Mouse (Mus musculus) stomach, embryonic 14.5 days (tissue): ENCODE data around the gene Pawr. TPM values are rescaled to one million over a fixed set of nuclear protein-coding genes. Genes with fewer than 3 reads are reported as not detected.

Experiments used
- ATAC-seq: fragments of 200-750 bp; cut with Nextera tagmentation; 2 replicates; pipeline ENCODE4 v1.8.0; 2017; ENCODE audit warnings: low read depth, moderate TSS enrichment; ENCODE audit not compliant: insufficient number of reproducible peaks, insufficient read depth, low FRiP score
- H3K27ac ChIP-seq: fragments of 300-500 bp; sonication (generic); 2 replicates; pipeline ENCODE4 v1.5.1; 2014; ENCODE audit warnings: mild to moderate bottlenecking, low read length, moderate library complexity, mixed read lengths
- H3K27me3 ChIP-seq: fragments of 300-500 bp; sonication (generic); 2 replicates; pipeline ENCODE4 v1.6.1; 2014; ENCODE audit warnings: low read length, control low read depth, mixed read lengths; ENCODE audit not compliant: control insufficient read depth, insufficient read depth
- H3K36me3 ChIP-seq: fragments of 300-500 bp; sonication (generic); 2 replicates; pipeline ENCODE4 v1.6.1; 2014; ENCODE audit warnings: mild to moderate bottlenecking, control low read depth, low read length, moderate library complexity, mixed read lengths; ENCODE audit not compliant: control insufficient read depth, insufficient read depth
- H3K4me1 ChIP-seq: fragments of 300-500 bp; sonication (generic); 2 replicates; pipeline ENCODE4 v1.6.1; 2014; ENCODE audit warnings: low read length, control low read depth, mixed read lengths; ENCODE audit not compliant: control insufficient read depth, insufficient read depth
- H3K4me2 ChIP-seq: fragments of 300-500 bp; sonication (generic); replicated peaks from 2 replicates; pipeline ENCODE4 v1.6.1; 2014; ENCODE audit warnings: low read depth, low read length, control low read depth
- H3K4me3 ChIP-seq: fragments of 300-500 bp; sonication (generic); 2 replicates; pipeline ENCODE4 v1.5.1; 2014; ENCODE audit warnings: low read depth, low read length, control low read depth
- H3K9ac ChIP-seq: fragments of 300-500 bp; sonication (generic); replicated peaks from 2 replicates; pipeline ENCODE4 v1.6.1; 2014; ENCODE audit warnings: low read depth, mild to moderate bottlenecking, control low read depth, low read length, moderate library complexity, mixed read lengths
- H3K9me3 ChIP-seq: fragments of 300-500 bp; sonication (generic); 2 replicates; pipeline ENCODE4 v1.6.1; 2016; ENCODE audit warnings: low read depth, low read length, control low read depth; ENCODE audit not compliant: control insufficient read depth
- WGBS: fragments of 180-500 bp; shearing (Covaris S2); extraction: QIAGEN DNeasy Blood & Tissue Kit; methylation state at CpG from one replicate; pipeline ENCODE4 v1.1.7; 2014; 5-methylcytosine and 5-hydroxymethylcytosine counted together
- polyA plus RNA-seq: library from polyadenylated mRNA; unstranded; fragments of >200 nt; fragmentation: Nextera tagmentation; extraction: Ambion mirVana; gene quantifications from 2 replicates; pipeline ENCODE4 v1.2.1, GENCODE M21; 2014

The Pawr gene
- 13.5 and 18.5 TPM in 2 replicates for polyA plus RNA-seq

DNA sequence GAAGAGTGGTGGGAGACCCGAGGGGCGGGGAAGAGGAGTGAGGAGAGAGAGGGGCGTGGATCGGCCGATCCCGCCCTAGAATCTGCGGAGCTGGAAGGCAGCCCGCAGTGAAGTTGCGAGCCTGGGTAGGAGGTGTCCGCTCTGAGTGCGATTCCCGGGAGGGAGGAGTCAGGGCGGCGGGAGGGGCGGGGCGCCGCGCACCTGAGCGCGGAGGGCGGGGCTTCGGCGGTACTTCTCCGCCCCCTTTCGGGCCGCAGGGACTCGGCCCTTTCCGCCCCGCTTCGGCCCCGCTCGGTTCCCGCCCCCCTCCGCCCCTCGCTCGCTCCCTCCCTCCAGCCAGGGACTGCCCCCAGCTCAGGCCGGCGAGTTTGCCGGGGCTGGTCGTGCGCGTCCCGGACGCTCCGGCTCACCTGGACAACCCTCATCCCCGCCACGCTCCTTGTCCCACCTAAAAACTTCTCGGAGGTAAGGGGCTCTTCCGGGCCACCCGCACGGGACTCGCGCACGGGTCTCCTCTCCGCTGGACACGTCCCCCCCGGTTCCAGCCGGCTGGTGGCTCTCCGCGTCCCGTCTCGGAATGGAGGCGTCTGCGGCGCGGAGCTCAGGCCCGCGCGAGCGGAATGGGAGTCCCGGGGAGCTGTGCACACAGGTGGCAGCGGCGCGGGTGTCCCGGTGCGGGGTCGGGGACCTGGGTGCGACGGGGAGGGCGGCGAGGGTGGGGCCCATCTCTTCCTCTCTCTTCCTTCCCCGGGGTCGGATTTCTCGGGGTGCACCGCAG, at the start of gene Pawr:
Gene Pawr (plus strand): TSS at position 338 of the 778 bp plus-strand sequence.
- ATAC-seq, result peak; percentile 94
- Histone ChIP-seq H3K4me1 (no peaks in the 10 kb centered on the region), H3K27ac (peak within 1 kb of the TSS; percentile 92), H3K9ac (peak within 1 kb of the TSS; percentile 86), H3K9me3 (no peaks in the 10 kb centered on the region), H3K4me2 (peak within 1 kb of the TSS; percentile 74), H3K27me3 (no peaks in the 10 kb centered on the region), H3K36me3 (no peaks in the 10 kb centered on the region), H3K4me3 (peak within 1 kb of the TSS; percentile 89)
- under 1% methylated on average over 77 of the region's 85 CpGs for WGBS

DNA sequence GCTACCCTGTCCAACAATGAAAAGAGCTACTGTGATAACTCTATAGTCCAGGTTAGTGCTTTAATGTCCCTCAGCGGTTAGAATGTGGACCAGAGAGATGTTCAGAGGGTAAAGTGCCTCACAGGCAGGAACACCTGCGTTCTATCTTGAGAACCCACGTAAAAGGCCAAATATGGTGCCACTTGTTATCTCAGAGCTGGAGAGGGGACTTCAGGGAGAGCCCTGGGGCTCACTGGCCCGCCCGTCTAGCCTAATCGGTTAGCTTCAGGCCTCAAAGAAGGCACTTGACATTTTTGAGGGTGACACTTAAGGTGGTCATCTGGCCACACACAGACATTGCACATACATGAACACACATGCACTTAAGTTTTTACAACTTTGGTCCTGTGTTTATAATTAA, 49.6 kb upstream of the Pawr start:
- H3K27me3 ChIP-seq, result no peaks in the 10 kb centered on the region
- H3K9me3 ChIP-seq, result no peaks in the 10 kb centered on the region
- 90% methylated on average over 6 of the region's 6 CpGs for WGBS
- H3K4me1 ChIP-seq, result no peaks in the 10 kb centered on the region
- H3K4me3 ChIP-seq, result no peak overlapping the region
- H3K36me3 ChIP-seq, result peaks cover 17% of the 10 kb centered on the region
- H3K4me2 ChIP-seq, result no peak overlapping the region
- 0 out of 2 replicates have a peak, but pooled peaks have one; percentile 39 for ATAC-seq
- no peak overlapping the region for H3K27ac ChIP-seq
- H3K9ac ChIP-seq, result no peak overlapping the region

DNA sequence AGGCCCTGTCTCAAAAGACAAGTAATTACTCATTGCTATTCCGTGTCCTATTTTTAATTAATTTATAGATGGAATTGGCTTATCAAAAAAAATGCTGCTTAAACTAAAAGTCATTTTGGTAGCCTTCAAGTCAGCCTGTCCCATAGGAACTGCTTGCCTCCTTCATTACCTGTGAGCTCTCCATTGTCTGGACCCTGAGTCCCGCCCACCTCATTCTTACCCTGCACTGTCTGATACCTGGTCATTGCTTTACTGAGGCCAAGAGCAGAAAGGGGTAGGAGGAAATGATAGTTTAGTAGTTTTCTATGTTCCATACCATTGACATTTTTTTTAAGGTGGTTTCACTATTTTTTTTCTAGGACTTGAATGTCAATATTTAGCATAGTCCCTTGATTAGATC, 48.5 kb upstream of the Pawr start:
- no peak overlapping the region for H3K27ac ChIP-seq
- no peak overlapping the region for H3K4me3 ChIP-seq
- no peaks in the 10 kb centered on the region for H3K4me1 ChIP-seq
- no peaks in the 10 kb centered on the region for H3K9me3 ChIP-seq
- WGBS, result 85% methylated on average over 2 of the region's 2 CpGs
- H3K36me3 ChIP-seq, result peaks cover 13% of the 10 kb centered on the region
- H3K9ac ChIP-seq, result no peak overlapping the region
- H3K4me2 ChIP-seq, result no peak overlapping the region
- no peak for ATAC-seq
- H3K27me3 ChIP-seq, result no peaks in the 10 kb centered on the region

DNA sequence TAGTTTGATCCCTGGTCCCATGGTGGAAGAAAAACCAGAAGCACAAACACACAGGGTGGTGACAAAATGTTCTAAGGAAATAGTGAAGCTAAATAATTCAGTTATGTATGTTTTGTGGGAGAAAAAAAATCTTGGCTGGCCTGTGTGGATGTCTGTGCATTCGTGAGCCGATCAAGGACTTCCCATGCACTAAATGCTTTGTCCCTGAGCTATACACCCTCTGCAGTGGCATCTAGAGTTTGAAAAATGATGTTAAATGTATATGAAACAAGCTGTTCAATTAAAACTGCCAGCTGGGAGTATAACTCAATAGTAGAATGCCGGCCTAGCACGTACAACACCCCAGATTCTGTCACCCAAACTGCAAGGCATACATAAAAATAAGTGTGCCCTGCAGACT, 48.1 kb upstream of the Pawr start:
- H3K36me3 ChIP-seq, result peaks cover 13% of the 10 kb centered on the region
- WGBS, result 82% methylated on average over 4 of the region's 4 CpGs
- H3K9ac ChIP-seq, result no peak overlapping the region
- H3K4me3 ChIP-seq, result no peak overlapping the region
- no peak for ATAC-seq
- H3K4me2 ChIP-seq, result no peak overlapping the region
- H3K27ac ChIP-seq, result no peak overlapping the region
- H3K9me3 ChIP-seq, result no peaks in the 10 kb centered on the region
- no peaks in the 10 kb centered on the region for H3K4me1 ChIP-seq
- H3K27me3 ChIP-seq, result no peaks in the 10 kb centered on the region

DNA sequence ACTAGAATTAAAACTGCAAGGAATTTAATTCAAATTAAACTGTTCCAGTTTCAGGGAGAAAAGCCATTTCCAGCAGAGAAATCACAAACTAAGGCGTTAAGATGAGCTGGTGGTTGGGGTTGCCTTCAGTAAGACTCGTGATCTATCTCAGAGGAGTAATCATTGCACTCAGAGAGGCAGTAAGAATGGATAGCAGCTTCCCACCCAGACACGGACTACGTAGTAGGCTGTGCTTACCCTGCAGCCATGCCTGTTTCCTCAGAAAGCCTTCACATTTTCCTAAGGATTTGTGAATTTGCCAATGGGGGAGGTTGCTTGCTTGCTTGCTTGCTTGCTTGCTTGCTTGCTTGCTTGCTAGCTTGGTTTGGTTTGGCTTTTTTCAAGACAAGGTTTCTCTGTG, 47.5 kb upstream of the Pawr start:
- H3K4me2 ChIP-seq, result no peak overlapping the region
- no peak for ATAC-seq
- H3K9ac ChIP-seq, result no peak overlapping the region
- no peak overlapping the region for H3K4me3 ChIP-seq
- H3K27me3 ChIP-seq, result no peaks in the 10 kb centered on the region
- no peaks in the 10 kb centered on the region for H3K4me1 ChIP-seq
- H3K27ac ChIP-seq, result no peak overlapping the region
- H3K9me3 ChIP-seq, result no peaks in the 10 kb centered on the region
- peaks cover 13% of the 10 kb centered on the region for H3K36me3 ChIP-seq
- 84% methylated on average over 4 of the region's 4 CpGs for WGBS

DNA sequence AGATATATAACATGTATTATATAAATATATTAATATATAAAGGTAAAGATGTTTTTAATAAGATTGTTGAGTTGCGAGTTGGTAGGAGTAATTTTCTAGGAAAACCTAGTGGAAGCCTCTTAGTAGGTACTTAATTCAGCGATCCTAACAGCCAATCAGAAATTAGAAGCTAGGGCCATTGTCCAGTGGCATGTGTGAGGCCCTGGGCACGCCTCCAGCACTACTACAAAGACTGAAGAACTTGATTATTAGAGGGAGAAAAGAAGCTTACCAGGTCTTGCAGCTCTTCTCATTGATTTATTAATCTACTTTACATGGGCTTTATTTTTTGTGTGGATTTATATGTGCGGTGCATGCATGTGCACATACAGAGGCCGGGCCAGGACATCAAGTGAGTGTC, 46.9 kb upstream of the Pawr start:
- no peak overlapping the region for H3K9ac ChIP-seq
- H3K4me1 ChIP-seq, result no peaks in the 10 kb centered on the region
- H3K27ac ChIP-seq, result no peak overlapping the region
- no peak for ATAC-seq
- H3K27me3 ChIP-seq, result no peaks in the 10 kb centered on the region
- no peaks in the 10 kb centered on the region for H3K9me3 ChIP-seq
- H3K36me3 ChIP-seq, result peaks cover 11% of the 10 kb centered on the region
- no peak overlapping the region for H3K4me3 ChIP-seq
- H3K4me2 ChIP-seq, result no peak overlapping the region
- WGBS, result 92% methylated on average over 5 of the region's 5 CpGs

DNA sequence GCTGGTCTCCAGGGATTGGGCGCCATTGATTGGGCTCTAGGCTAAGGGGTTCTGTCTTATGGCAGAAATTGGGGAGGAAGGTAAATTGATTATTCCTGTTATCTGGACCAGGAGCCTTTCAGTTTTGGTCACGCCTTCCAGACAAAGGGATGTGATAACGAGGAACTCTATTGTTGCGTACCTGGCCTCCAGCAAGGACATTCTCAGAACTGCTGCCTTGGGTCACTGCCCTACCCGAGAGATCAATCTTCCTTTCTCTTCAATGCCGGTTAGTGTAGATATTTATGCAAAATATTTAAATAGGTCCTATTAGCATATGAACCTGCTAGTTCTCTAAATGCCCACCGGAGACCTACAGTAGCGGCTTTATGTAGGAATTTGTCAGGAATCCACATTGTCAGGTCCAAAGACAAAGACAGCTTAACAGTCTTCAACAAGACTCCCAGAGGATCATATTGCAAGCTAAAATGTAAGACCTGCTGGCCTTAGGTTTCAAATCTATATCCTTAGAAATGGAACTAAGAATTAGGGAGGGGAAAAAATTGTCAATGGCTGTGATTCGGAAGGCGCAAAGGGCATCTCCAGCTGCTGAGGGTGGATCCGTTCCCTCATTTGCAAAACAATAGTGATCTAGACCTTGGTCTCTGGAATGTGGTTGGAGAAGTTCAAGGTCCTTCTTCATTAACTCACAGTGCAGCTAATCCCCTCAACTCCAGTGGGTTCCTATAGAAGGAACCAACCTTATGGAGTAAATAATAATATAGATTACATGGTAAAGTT, 45.1 kb upstream of the Pawr start:
- no peaks in the 10 kb centered on the region for H3K4me1 ChIP-seq

GRCm38 (mm10) chr10:108287438-108287801, 44.5 kb upstream of the Pawr start:
- no peak for ATAC-seq
- H3K9ac ChIP-seq, result no peak overlapping the region
- no peaks in the 10 kb centered on the region for H3K4me1 ChIP-seq
- H3K4me3 ChIP-seq, result no peak overlapping the region
- H3K4me2 ChIP-seq, result no peak overlapping the region
- no peaks in the 10 kb centered on the region for H3K9me3 ChIP-seq
- H3K36me3 ChIP-seq, result no peaks in the 10 kb centered on the region
- WGBS, result 82% methylated on average over 4 of the region's 4 CpGs
- no peaks in the 10 kb centered on the region for H3K27me3 ChIP-seq
- no peak overlapping the region for H3K27ac ChIP-seq

More for the DNA sequence above, 45.1 kb upstream of the Pawr start:
- Histone ChIP-seq H3K4me3 (no peak overlapping the region), H3K9me3 (no peaks in the 10 kb centered on the region), H3K36me3 (peaks cover 3% of the 10 kb centered on the region; the same call in 1 of the 2 replicates), H3K9ac (no peak overlapping the region), H3K4me2 (no peak overlapping the region), H3K27me3 (no peaks in the 10 kb centered on the region), H3K27ac (no peak overlapping the region)
- ATAC-seq, result no peak
- 73% methylated on average over 11 of the region's 11 CpGs for WGBS
